16 mouse cellular contexts compared by ENCODE assay signal in genomic region chr7:68100388-68100787, GRCm38 (mm10).
"Had no signal": no experiment of that assay in that cellular context is flagged by ENCODE, and none has a peak within 500 bp of the region (broad histone marks: within the 10 kb centered on the region; RNA-seq: fewer than 3 reads in every experiment).

No protein-coding gene starts in this region.

- H3K4me3 ChIP-seq: kidney, embryonic 15.5 days; left cerebral cortex, adult 2 months; liver, embryonic 13.5 days; neural tube, embryonic 12.5 days; neural tube, embryonic 15.5 days had no signal

- H3K36me3 ChIP-seq: kidney, embryonic 15.5 days; liver, embryonic 13.5 days; neural tube, embryonic 12.5 days; neural tube, embryonic 15.5 days had no signal

- H3K9me3 ChIP-seq: kidney, embryonic 15.5 days; liver, embryonic 13.5 days; neural tube, embryonic 12.5 days; neural tube, embryonic 15.5 days had no signal

- ATAC-seq: hindbrain, embryonic 16.5 days had no signal

- H3K27ac ChIP-seq: kidney, embryonic 15.5 days; left cerebral cortex, adult 2 months; liver, embryonic 13.5 days; neural tube, embryonic 12.5 days; neural tube, embryonic 15.5 days had no signal

- H3K9ac ChIP-seq: kidney, embryonic 15.5 days; liver, embryonic 13.5 days; neural tube, embryonic 12.5 days; neural tube, embryonic 15.5 days had no signal

- H3K4me2 ChIP-seq: kidney, embryonic 15.5 days; liver, embryonic 13.5 days; midbrain, embryonic 11.5 days; neural tube, embryonic 12.5 days; neural tube, embryonic 15.5 days had no signal

- H3K27me3 ChIP-seq: kidney, embryonic 15.5 days; neural tube, embryonic 12.5 days; neural tube, embryonic 15.5 days had no signal

- DNase-seq: kidney, adult 11 months; kidney, adult 8-10 months; kidney, postnatal 10 days; kidney, postnatal 36 days; layer of hippocampus, postnatal 36 days; liver, embryonic 13.5 days; midbrain, embryonic 14.5 days; right cerebral cortex, adult 18-20 months; right cerebral cortex, postnatal 14 days; thymus, postnatal 25 days had no signal
